Mouse (Mus musculus) kidney, adult 11 months (tissue): Measurements from ENCODE around the gene Defb36.

Source experiments
- DNase-seq: peaks from one replicate; pipeline ENCODE4 v3.0.0; 2022

The Defb36 gene

DNA sequence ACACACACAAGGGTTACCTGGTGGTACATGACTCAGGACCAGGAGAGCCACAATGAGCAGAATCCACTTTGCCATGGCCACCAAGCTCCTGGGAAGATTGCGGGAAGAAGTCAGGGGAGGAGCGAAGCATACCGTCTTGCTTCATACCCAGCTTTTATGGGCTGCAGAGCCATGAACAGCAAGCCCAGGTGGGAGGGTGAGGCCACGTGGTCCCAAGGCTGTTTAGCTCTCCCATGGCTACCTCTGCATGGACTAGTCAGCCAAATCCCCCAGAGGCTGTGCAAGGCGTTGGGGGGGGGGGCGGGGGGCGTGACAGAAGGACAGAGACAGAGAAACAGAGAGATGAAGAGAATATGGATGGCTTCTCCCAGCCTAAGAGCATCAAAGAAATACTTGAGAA is 18.8 kb downstream of the Defb36 start, which contains the start of gene Defb25:
TSS of gene Defb25 (minus strand) at position 101 of the 400 bp plus-strand sequence.
- no peak for DNase-seq

DNA sequence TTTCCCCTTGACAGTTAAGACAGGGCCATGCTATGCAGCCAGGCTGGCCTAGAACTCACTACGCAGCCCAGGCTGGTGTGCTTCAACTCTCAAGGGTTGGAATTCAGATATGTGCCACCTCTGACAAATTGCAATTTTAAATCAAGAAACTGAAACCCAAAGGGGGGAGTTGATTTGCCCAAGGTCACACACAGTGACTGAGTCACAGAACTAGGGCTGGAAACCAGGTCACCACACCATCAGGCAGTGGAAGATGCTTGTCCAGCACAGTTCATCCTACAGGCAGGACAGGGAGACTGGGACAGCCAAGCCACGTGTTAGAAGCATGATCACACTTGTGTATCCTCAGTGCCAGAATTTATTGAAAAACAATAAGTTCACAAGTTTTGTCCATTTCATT is 20.4 kb downstream of the Defb36 start:
- no peak for DNase-seq

GRCm38 (mm10) chr2:152625256-152625655 is 21.1 kb downstream of the Defb36 start:
- no peak for DNase-seq

GRCm38 (mm10) chr2:152626774-152627591 is 22.9 kb downstream of the Defb36 start, which contains the start of gene Rem1:
Rem1 (plus strand) TSS chr2:152626951.
- DNase-seq, result no peak

DNA sequence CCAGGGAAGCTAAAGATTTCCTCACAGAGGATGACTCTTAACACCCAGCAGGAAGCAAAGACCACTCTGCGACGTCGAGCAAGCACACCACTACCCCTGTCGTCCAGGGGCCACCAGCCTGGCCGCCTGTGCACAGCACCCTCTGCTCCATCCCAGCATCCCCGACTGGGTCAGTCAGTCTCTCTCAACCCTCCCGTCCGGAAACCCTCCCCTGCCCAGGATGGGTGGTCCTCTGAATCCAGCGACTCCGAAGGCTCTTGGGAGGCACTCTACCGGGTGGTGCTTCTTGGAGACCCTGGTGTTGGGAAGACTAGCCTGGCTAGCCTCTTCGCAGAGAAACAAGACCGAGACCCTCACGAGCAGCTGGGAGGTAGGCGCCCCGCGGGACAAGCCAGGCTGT is 23.9 kb downstream of the Defb36 start:
- no peak for DNase-seq

DNA sequence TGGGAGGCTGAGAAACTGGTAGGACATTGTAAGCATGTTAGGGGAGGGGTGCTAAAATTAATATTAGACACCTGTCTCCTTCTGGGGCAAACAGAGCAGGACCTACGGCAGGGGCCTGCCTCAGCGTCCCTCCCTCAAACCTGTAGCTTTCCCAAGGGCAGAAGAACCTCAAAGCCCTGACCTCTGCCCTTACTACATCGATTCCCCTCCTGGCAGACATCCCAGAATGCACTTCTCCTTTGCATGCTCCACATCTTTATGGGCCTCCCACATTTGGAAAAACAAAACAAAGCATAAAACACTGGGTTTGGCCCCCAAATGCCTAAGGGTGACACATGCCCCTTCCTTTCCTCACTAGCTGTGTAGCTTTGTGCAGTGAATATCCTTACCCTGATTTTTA is 25.1 kb downstream of the Defb36 start:
- DNase-seq, result no peak

- DNase-seq, result no peak
Measured at GRCm38 (mm10) chr2:152629904-152630303, 25.8 kb downstream of the Defb36 start.

DNA sequence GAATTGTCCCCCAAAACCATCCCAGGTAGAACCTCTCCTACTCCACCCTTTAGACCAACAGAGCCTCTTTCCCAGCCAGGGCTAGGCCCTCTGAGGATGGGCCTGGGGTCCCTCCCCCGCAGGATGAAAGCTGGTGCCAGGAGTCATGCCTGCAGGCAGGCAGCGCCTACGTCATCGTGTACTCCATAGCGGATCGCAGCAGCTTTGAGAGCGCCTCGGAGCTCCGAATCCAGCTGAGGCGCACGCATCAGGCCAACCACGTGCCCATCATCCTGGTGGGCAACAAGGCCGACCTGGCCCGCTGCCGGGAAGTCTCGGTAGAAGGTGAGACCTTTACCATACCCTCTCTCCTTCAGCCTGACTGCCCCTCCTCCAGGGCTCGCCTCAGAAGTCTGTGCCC is 29.2 kb downstream of the Defb36 start:
- no peak for DNase-seq

DNA sequence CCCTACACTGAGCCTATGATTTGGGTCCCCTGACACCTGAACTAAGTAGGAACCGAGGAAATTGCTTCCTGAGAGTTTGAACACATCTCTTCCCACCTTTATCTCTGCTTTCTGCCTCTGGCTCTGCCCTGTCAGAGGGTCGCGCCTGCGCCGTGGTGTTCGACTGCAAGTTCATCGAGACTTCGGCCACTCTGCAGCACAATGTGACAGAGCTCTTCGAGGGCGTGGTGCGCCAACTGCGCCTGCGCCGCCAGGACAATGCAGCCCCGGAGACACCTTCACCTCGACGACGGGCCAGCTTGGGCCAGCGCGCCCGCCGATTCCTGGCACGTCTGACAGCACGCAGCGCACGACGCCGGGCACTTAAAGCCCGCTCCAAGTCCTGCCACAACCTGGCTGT is 30.2 kb downstream of the Defb36 start:
- DNase-seq, result no peak

DNA sequence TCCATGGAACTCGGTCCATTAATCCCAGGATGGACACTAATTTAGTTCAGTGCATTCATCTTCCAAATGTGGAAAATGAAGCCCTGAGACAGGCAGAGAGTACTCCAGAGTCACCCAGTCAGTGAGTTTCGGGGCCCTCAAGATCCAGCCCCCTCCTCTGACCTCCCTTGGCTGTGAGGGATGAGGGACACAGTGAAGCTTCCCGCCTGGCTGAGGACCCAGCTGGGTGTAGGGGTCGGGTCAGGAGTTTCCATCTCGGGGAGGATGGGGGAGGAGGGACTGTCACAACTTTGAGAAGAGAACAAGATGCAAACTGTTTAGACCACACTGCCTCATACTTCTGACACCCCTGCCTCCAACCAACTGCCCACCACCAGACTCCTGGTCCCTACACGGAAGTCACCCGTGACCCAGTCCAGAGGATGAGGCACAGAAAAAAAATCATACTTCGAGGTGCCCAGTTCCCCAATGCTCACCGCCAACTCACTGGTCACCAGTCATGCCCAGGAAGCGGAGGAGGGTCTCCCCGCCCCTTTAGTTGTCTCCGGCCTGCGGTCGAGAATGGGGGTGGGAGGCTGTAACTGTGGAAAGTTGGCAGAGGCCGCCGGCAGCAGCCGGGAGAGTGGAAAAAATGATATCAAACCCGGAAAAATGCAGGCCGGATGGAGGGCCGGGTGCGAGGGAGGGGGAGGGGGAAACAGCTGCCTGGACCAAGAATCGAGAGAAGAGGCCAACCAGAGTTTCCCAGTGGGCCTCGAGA is 32.3 kb downstream of the Defb36 start:
- peak; percentile 68 for DNase-seq

DNA sequence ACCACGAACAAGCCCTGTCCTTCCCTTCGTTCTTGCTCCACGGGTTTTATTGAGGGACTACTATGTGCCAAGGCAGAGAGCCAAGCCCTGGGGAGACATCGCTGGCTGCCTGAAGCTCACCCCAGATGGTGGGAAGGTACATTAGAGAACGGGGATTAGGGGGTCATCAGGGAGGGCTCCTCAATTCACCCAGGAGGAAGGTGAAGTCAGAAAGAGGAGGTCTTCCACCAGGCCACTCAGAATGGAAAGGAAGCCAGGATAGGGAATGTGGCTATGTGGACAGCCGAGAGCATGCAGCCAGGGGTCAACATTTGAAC is 32.8 kb downstream of the Defb36 start:
- DNase-seq, result no peak

- DNase-seq, result no peak
Measured at GRCm38 (mm10) chr2:152637381-152637780, 33.3 kb downstream of the Defb36 start.

- no peak for DNase-seq
Measured at GRCm38 (mm10) chr2:152638865-152639264, 34.7 kb downstream of the Defb36 start.

- DNase-seq, result peak; percentile 69
Measured at GRCm38 (mm10) chr2:152639406-152640113, 35.4 kb downstream of the Defb36 start.

DNA sequence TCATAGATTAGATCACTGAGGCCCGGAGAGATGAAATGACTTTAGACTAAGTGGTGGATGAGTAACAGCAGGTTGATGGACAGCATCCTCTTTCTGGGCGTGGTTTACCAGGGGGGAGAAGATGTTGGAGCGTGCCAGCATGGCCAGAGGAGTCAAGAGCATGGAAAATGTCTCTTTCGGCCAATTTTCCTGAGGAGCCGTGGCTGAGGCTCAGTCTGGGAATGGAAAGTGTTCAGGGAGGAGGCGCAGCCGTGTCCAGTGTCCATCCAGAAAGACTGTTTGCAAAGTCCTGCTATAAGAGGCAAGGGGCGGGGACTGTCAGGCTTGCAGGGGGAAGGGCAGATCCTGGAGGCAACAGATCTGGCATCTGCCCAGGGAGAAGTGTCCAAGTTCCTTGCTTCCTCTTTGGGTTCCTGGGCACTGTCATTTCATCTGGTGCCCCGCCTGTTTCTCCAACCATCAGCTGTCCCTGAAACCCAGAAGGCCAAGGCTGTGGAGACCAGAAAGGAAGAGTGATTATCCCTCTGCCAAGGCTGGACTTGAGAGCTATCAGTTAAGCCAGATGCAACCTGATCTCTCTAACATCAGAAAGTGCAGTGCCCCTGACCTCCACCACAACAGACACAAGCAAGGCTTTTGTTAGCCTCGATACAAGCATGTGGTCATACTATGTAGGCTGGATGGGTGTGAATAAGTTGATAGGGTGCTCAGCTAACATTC is 48.9 kb downstream of the Defb36 start:
- DNase-seq, result peak; percentile 46

- DNase-seq, result no peak
Measured at GRCm38 (mm10) chr2:152653874-152654715, 50.0 kb downstream of the Defb36 start.

- DNase-seq, result no peak
Measured at GRCm38 (mm10) chr2:152657398-152657797, 53.3 kb downstream of the Defb36 start.

GRCm38 (mm10) chr2:152661163-152661562 is 57.0 kb downstream of the Defb36 start:
- DNase-seq, result no peak
